Mouse (Mus musculus) liver, embryonic 14.5 days (tissue): ENCODE measurements around the gene Parp11. TPM values are rescaled to one million over a fixed set of nuclear protein-coding genes. Genes with fewer than 3 reads are reported as not detected.

Source experiments
- ATAC-seq: fragments of 200-750 bp; cut with Nextera tagmentation; 2 replicates; pipeline ENCODE4 v1.8.0; 2017; ENCODE audit warnings: moderate number of reproducible peaks, mild to moderate bottlenecking, moderate library complexity; ENCODE audit not compliant: insufficient read depth
- DNase-seq, 3 experiments: peaks; one replicate each; pipeline ENCODE4 v3.0.0-alpha.2; 2012 to 2013; ENCODE audit warnings: low read depth in 3 of 3, low spot score in 3 of 3
- H3K27ac ChIP-seq: fragments of 300-500 bp; sonication (generic); 2 replicates; pipeline ENCODE4 v1.5.1; 2014; ENCODE audit warnings: moderate library complexity, mild to moderate bottlenecking, control low read depth, inconsistent platforms
- H3K27me3 ChIP-seq: fragments of 300-500 bp; sonication (generic); 2 replicates; pipeline ENCODE4 v1.6.1; 2014; ENCODE audit warnings: mild to moderate bottlenecking, low read length, moderate library complexity; ENCODE audit not compliant: control insufficient read depth, insufficient read depth
- H3K36me3 ChIP-seq: fragments of 300-500 bp; sonication (generic); replicated peaks from 2 replicates; pipeline ENCODE4 v1.6.1; 2014; ENCODE audit warnings: low read depth; ENCODE audit not compliant: control insufficient read depth, insufficient read depth
- H3K4me1 ChIP-seq, 2 experiments: fragments of 200-500 bp in 1 of 2; fragments of 300-500 bp in 1 of 2; sonication (generic) in 1 of 2; replicated peaks; 2 replicates each; pipeline ENCODE4 v1.6.1; 2012 to 2014; ENCODE audit warnings: antibody characterized with exemption in 1 of 2, inconsistent platforms in 1 of 2, low read length in 1 of 2; ENCODE audit not compliant: control insufficient read depth in 2 of 2, insufficient read depth in 2 of 2
- H3K4me2 ChIP-seq: fragments of 300-500 bp; sonication (generic); 2 replicates; pipeline ENCODE4 v1.6.1; 2014; ENCODE audit warnings: low read depth, mild to moderate bottlenecking, control low read depth, moderate library complexity
- H3K4me3 ChIP-seq, 2 experiments: fragments of 200-500 bp in 1 of 2; fragments of 300-500 bp in 1 of 2; sonication (generic) in 1 of 2; 2 replicates each; pipeline ENCODE4 v1.5.1; 2012 to 2014; ENCODE audit warnings: low read depth in 2 of 2, low read length in 2 of 2, mild to moderate bottlenecking in 2 of 2, control low read depth in 1 of 2, inconsistent platforms in 1 of 2, moderate library complexity in 1 of 2; ENCODE audit not compliant: insufficient read depth in 1 of 2
- H3K9ac ChIP-seq: fragments of 300-500 bp; sonication (generic); replicated peaks from 2 replicates; pipeline ENCODE4 v1.6.1; 2014; ENCODE audit warnings: mild to moderate bottlenecking, control low read depth, moderate library complexity
- H3K9me3 ChIP-seq: fragments of 300-500 bp; sonication (generic); 2 replicates; pipeline ENCODE4 v1.6.1; 2016; ENCODE audit warnings: low read length, mixed read lengths; ENCODE audit not compliant: control insufficient read depth
- CTCF ChIP-seq: IDR thresholded peaks from 2 replicates; pipeline ENCODE4 v1.5.1; 2016; ENCODE audit warnings: antibody characterized with exemption, low read depth, control low read depth
- EP300 ChIP-seq: IDR thresholded peaks from 2 replicates; pipeline ENCODE4 v1.6.1; 2016; ENCODE audit warnings: antibody characterized with exemption, low read depth
- WGBS: fragments of 180-500 bp; shearing (Covaris S2); extraction: QIAGEN DNeasy Blood & Tissue Kit; methylation state at CpG from one replicate; pipeline ENCODE4 v1.1.7; 2014; ENCODE audit not compliant: insufficient replicate concordance; 5-methylcytosine and 5-hydroxymethylcytosine counted together
- polyA plus RNA-seq, 2 experiments: library from polyadenylated mRNA; depleted of rRNA in 1 of 2; stranded (reverse) in 1 of 2; unstranded in 1 of 2; fragments of >200 nt; fragmentation: Nextera tagmentation in 1 of 2; extraction: Ambion mirVana in 1 of 2; gene quantifications; 2 replicates each; pipeline versions ENCODE4 v1.2.1 to v1.2.3; 2012 to 2014

Parp11 gene
- polyA plus RNA-seq, 2 experiments, result 5.0 to 5.7 TPM

GRCm38 (mm10) chr6:127493750-127494149, 47.1 kb downstream of the Parp11 start:
- no peak for ATAC-seq
- Histone ChIP-seq H3K9ac (no peak overlapping the region), H3K36me3 (no peaks in the 10 kb centered on the region), H3K4me2 (no peak overlapping the region), H3K4me1 (no peaks in the 10 kb centered on the region), H3K4me3 (no peak overlapping the region), H3K9me3 (no peaks in the 10 kb centered on the region), H3K27me3 (no peaks in the 10 kb centered on the region), H3K27ac (no peak overlapping the region)
- DNase-seq, result no peak
- WGBS, result 79% methylated on average over 13 of the region's 13 CpGs
- TF ChIP-seq EP300 (no peak), CTCF (no peak)

- Histone ChIP-seq H3K9ac (no peak overlapping the region), H3K4me1 (no peaks in the 10 kb centered on the region), H3K27me3 (no peaks in the 10 kb centered on the region), H3K4me2 (no peak overlapping the region), H3K36me3 (no peaks in the 10 kb centered on the region), H3K9me3 (no peaks in the 10 kb centered on the region), H3K27ac (no peak overlapping the region), H3K4me3 (no peak overlapping the region)
- DNase-seq (no peak), ATAC-seq (no peak)
- 65% methylated on average over 9 of the region's 9 CpGs for WGBS
- no peak for TF ChIP-seq CTCF
- TF ChIP-seq EP300, result no peak
Observed at GRCm38 (mm10) chr6:127494357-127494756, 47.7 kb downstream of the Parp11 start.

GRCm38 (mm10) chr6:127495251-127495650, 48.6 kb downstream of the Parp11 start:
- WGBS, result 76% methylated on average over 2 of the region's 2 CpGs
- ATAC-seq, result no peak
- TF ChIP-seq EP300, result no peak
- TF ChIP-seq CTCF, result no peak

GRCm38 (mm10) chr6:127495876-127496275, 49.2 kb downstream of the Parp11 start:
- DNase-seq (no peak), ATAC-seq (no peak)
- no peak overlapping the region for H3K9ac ChIP-seq
- H3K9me3 ChIP-seq, result no peaks in the 10 kb centered on the region
- no peaks in the 10 kb centered on the region for H3K36me3 ChIP-seq
- no peaks in the 10 kb centered on the region for H3K4me1 ChIP-seq
- no peak overlapping the region for H3K27ac ChIP-seq
- H3K4me3 ChIP-seq, result no peak overlapping the region
- 21% methylated on average over 6 of the region's 6 CpGs for WGBS
- TF ChIP-seq EP300, result no peak
- no peak for TF ChIP-seq CTCF
- H3K4me2 ChIP-seq, result no peak overlapping the region
- no peaks in the 10 kb centered on the region for H3K27me3 ChIP-seq

More at GRCm38 (mm10) chr6:127495251-127495650, 48.6 kb downstream of the Parp11 start:
- Histone ChIP-seq H3K27ac (no peak overlapping the region), H3K4me3 (no peak overlapping the region), H3K4me1 (no peaks in the 10 kb centered on the region), H3K9ac (no peak overlapping the region), H3K27me3 (no peaks in the 10 kb centered on the region), H3K9me3 (no peaks in the 10 kb centered on the region), H3K4me2 (no peak overlapping the region), H3K36me3 (no peaks in the 10 kb centered on the region)
- DNase-seq, result no peak

GRCm38 (mm10) chr6:127496841-127497656, 50.4 kb downstream of the Parp11 start:
- no peak overlapping the region for H3K9ac ChIP-seq
- H3K4me3 ChIP-seq, result no peak overlapping the region
- H3K27me3 ChIP-seq, result no peaks in the 10 kb centered on the region
- no peaks in the 10 kb centered on the region for H3K36me3 ChIP-seq
- no peaks in the 10 kb centered on the region for H3K4me1 ChIP-seq
- H3K27ac ChIP-seq, result no peak overlapping the region
- no peak for ATAC-seq
- no peak for DNase-seq
- TF ChIP-seq EP300 (no peak), CTCF (no peak)
- 70% methylated on average over 18 of the region's 18 CpGs for WGBS
- no peak overlapping the region for H3K4me2 ChIP-seq
- H3K9me3 ChIP-seq, result no peaks in the 10 kb centered on the region
